Mouse (Mus musculus) embryonic facial prominence, embryonic 15.5 days (tissue): ENCODE measurements around the gene Iqschfp. TPM values are rescaled to one million over a fixed set of nuclear protein-coding genes. Genes with fewer than 3 reads are reported as not detected.

ENCODE experiments used
- ATAC-seq: fragments of 200-750 bp; cut with Nextera tagmentation; 2 replicates; pipeline ENCODE4 v1.8.0; 2017; ENCODE audit warnings: low read depth, moderate TSS enrichment; ENCODE audit not compliant: insufficient number of reproducible peaks, low FRiP score, low TSS enrichment
- H3K27ac ChIP-seq: fragments of 300-500 bp; sonication (generic); replicated peaks from 2 replicates; pipeline ENCODE4 v1.5.1; 2015; ENCODE audit warnings: mild to moderate bottlenecking, inconsistent platforms
- H3K27me3 ChIP-seq: fragments of 300-500 bp; sonication (generic); 2 replicates; pipeline ENCODE4 v1.6.1; 2015; ENCODE audit warnings: inconsistent platforms
- H3K36me3 ChIP-seq: fragments of 300-500 bp; sonication (generic); 2 replicates; pipeline ENCODE4 v1.6.1; 2015; ENCODE audit warnings: mild to moderate bottlenecking, inconsistent platforms
- H3K4me1 ChIP-seq: fragments of 300-500 bp; sonication (generic); 2 replicates; pipeline ENCODE4 v1.6.1; 2015; ENCODE audit warnings: inconsistent platforms
- H3K4me2 ChIP-seq: fragments of 300-500 bp; sonication (generic); replicated peaks from 2 replicates; pipeline ENCODE4 v1.6.1; 2015; ENCODE audit warnings: mild to moderate bottlenecking, inconsistent platforms
- H3K4me3 ChIP-seq: fragments of 300-500 bp; sonication (generic); replicated peaks from 2 replicates; pipeline ENCODE4 v1.5.1; 2015; ENCODE audit warnings: mild to moderate bottlenecking, inconsistent platforms
- H3K9ac ChIP-seq: fragments of 300-500 bp; sonication (generic); 2 replicates; pipeline ENCODE4 v1.6.1; 2015; ENCODE audit warnings: inconsistent platforms
- H3K9me3 ChIP-seq: fragments of 300-500 bp; sonication (generic); replicated peaks from 2 replicates; pipeline ENCODE4 v1.6.1; 2016; ENCODE audit warnings: inconsistent platforms
- WGBS: fragments of 180-500 bp; shearing (Covaris S2); methylation state at CpG from one replicate; pipeline ENCODE4 v1.1.7; 2015; 5-methylcytosine and 5-hydroxymethylcytosine counted together
- polyA plus RNA-seq: library from polyadenylated mRNA; unstranded; fragments of >200 nt; fragmentation: Nextera tagmentation; extraction: Ambion mirVana; gene quantifications from 2 replicates; pipeline ENCODE4 v1.2.1, GENCODE M21; 2015

The Iqschfp gene
- polyA plus RNA-seq, 1 experiment from 2014 or later: 0.08 TPM

DNA sequence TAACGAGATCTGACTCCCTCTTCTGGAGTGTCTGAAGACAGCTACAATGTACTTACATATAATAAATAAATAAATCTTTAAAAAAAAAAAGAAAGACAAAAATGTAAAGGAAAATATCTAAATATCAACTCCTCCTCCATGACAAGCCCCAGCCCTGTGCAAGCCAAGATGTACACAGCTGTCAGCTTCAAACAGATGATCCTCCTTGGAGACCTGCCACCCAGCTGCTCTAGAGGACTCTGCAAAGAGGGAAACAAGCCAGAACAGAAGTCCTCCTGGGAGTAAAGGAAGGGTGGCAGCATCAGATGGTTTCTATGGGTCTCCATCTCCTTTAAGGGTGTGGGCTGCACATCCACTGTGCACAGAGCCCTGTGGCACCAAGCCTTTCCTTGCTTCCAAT is 480.9 kb downstream of the Iqschfp start:
- Histone ChIP-seq H3K9ac (no peak overlapping the region), H3K27ac (no peak overlapping the region), H3K27me3 (no peaks in the 10 kb centered on the region), H3K9me3 (no peaks in the 10 kb centered on the region), H3K4me2 (no peak overlapping the region), H3K4me1 (no peaks in the 10 kb centered on the region), H3K4me3 (no peak overlapping the region), H3K36me3 (no peaks in the 10 kb centered on the region)
- no peak for ATAC-seq
- 60% methylated on average over 1 of the region's 1 CpGs for WGBS

DNA sequence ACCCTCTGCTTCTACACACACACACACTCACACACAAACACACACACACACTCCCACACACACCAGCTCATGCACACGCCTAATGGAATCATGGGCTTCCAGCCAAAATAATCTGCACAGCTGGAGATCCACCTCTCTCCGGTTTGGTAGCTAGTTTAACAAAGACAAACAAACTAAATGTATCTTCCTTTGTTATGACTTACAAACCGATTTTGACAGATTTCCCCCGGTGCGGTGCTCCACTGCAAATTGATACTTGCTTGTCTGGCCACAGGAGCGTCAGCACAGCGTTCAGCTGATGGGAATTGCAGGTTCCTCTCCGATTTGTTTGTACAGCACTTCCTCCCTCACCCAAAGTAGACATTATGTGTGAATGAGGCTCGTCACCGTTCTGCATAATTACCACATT is 483.1 kb downstream of the Iqschfp start:
- ATAC-seq: no peak
- Histone ChIP-seq H3K9me3 (no peaks in the 10 kb centered on the region), H3K27me3 (no peaks in the 10 kb centered on the region), H3K36me3 (no peaks in the 10 kb centered on the region), H3K4me1 (no peaks in the 10 kb centered on the region), H3K9ac (no peak overlapping the region), H3K4me3 (no peak overlapping the region), H3K4me2 (no peak overlapping the region), H3K27ac (no peak overlapping the region)
- 38% methylated on average over 10 of the region's 10 CpGs for WGBS

DNA sequence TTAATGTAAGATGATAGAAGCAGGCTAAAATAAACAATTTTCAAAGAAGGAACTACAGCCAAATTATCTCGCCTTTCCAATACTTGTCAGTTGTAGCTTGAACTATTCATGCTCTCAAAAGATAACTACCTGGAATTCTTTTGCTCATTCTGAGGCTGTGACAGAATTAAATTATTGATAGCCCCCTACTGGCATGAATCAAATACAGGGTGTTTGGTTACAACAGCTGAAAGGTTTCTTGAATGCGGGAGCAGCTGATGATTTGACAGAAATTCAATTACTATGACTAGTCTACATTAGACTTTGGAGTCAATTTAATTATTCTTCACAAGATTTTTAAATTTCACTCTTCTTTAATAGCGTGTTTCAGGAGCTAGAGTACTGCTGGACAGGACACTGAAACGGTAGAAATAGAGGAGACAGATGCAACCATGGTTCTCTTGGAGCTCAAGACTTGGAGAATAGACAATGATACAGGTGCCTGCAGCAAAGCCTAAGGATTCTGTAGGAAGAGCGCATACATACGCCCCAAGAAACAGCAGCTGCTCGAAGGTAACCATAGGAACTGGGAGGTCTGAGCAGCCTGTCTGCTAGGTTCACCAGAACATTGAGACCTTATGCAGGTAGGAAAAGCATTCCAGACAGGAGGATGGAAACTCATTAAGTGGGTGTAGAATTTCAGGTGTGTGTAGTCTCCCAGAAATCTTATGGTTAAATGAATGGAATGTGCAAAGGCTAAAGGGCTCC is 485.6 kb downstream of the Iqschfp start:
- H3K9me3 ChIP-seq: no peaks in the 10 kb centered on the region
- H3K36me3 ChIP-seq: no peaks in the 10 kb centered on the region
- no peaks in the 10 kb centered on the region for H3K27me3 ChIP-seq
- ATAC-seq: no peak
- H3K9ac ChIP-seq: no peak overlapping the region
- no peak overlapping the region for H3K4me3 ChIP-seq
- no peak overlapping the region for H3K27ac ChIP-seq
- WGBS: 57% methylated on average over 7 of the region's 7 CpGs
- H3K4me1 ChIP-seq: no peaks in the 10 kb centered on the region
- no peak overlapping the region for H3K4me2 ChIP-seq

DNA sequence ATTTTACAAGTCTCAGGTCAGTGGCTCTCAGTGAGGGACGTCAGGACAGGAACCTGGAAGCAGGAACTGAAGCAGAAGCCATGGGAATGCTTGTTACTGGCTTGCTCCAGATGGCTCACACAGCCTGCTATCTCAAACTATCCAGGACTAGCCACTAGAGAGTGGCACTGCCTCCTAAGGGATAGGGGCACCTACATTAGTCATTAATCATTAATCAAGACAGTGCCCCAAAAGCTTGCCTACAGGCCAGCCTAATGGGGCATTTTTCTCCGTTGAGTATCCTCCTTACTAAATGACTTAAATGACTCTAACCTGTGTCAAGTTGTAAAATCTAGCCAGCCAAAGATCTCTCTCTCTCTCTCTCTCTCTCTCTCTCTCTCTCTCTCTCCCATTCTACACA is 486.8 kb downstream of the Iqschfp start:
- no peak overlapping the region for H3K27ac ChIP-seq
- no peaks in the 10 kb centered on the region for H3K36me3 ChIP-seq
- WGBS: 52% methylated on average over 2 of the region's 2 CpGs
- H3K27me3 ChIP-seq: no peaks in the 10 kb centered on the region
- no peak overlapping the region for H3K9ac ChIP-seq
- no peaks in the 10 kb centered on the region for H3K9me3 ChIP-seq
- no peak overlapping the region for H3K4me2 ChIP-seq
- ATAC-seq: no peak
- H3K4me1 ChIP-seq: no peaks in the 10 kb centered on the region
- H3K4me3 ChIP-seq: no peak overlapping the region

- H3K27me3 ChIP-seq: no peaks in the 10 kb centered on the region
- no peaks in the 10 kb centered on the region for H3K9me3 ChIP-seq
- no peak overlapping the region for H3K27ac ChIP-seq
- no peaks in the 10 kb centered on the region for H3K36me3 ChIP-seq
- 28% methylated on average over 7 of the region's 7 CpGs for WGBS
- H3K4me1 ChIP-seq: no peaks in the 10 kb centered on the region
- no peak overlapping the region for H3K9ac ChIP-seq
- ATAC-seq: no peak
- no peak overlapping the region for H3K4me3 ChIP-seq
- H3K4me2 ChIP-seq: no peak overlapping the region
These were observed 487.2 kb downstream of the Iqschfp start for GRCm38 (mm10) chr3:68379242-68379641.

DNA sequence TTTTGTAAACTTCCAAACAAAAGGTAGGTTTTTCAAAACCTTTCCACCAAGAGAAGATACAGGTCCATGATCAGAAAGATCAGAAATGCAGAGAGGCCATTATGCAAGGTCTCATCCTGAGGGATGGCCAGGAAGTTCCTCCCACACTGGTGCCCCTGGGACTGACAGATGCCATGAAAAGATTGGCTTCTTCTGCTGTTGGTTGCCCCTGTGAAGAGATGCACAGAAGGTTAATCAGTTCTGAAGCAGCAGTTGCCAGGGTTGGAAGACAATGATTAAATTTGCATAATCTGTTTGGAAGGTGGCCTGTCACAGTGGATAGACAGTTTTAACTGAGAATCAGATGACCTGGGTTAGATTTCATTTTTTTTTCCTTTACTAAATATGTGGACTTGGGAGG is 491.6 kb downstream of the Iqschfp start:
- no peaks in the 10 kb centered on the region for H3K4me1 ChIP-seq
- H3K4me3 ChIP-seq: no peak overlapping the region
- H3K27ac ChIP-seq: no peak overlapping the region
- no peaks in the 10 kb centered on the region for H3K36me3 ChIP-seq
- no peak for ATAC-seq
- no peak overlapping the region for H3K9ac ChIP-seq
- H3K4me2 ChIP-seq: no peak overlapping the region
- no peaks in the 10 kb centered on the region for H3K27me3 ChIP-seq
- no peaks in the 10 kb centered on the region for H3K9me3 ChIP-seq

- no peaks in the 10 kb centered on the region for H3K36me3 ChIP-seq
- H3K9ac ChIP-seq: no peak overlapping the region
- H3K4me1 ChIP-seq: no peaks in the 10 kb centered on the region
- no peak overlapping the region for H3K27ac ChIP-seq
- no peaks in the 10 kb centered on the region for H3K27me3 ChIP-seq
- no peak for ATAC-seq
- no peak overlapping the region for H3K4me3 ChIP-seq
- H3K9me3 ChIP-seq: no peaks in the 10 kb centered on the region
- no peak overlapping the region for H3K4me2 ChIP-seq
- WGBS: 41% methylated on average over 3 of the region's 3 CpGs
These were observed 493.5 kb downstream of the Iqschfp start for GRCm38 (mm10) chr3:68385544-68385943.

DNA sequence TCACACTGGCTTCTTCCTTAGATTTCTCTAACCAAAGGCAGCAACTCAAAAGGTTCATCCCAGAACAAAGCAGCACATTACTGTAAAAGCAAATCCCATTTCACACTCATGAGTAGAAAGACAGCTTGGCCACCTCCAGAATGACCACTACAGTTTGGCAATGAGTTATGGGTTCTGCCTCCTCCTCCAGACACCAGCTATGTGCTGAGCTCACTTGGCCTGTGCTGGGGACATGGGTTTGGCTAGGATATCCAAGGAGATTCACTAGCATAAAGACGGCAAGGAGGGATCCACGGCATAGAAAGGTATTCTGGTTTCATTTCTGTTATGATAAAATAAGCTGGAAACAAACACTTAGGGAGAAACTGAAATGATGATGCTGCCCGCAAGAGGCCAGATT is 496.0 kb downstream of the Iqschfp start:
- Histone ChIP-seq H3K9me3 (no peaks in the 10 kb centered on the region), H3K4me3 (no peak overlapping the region), H3K4me1 (no peaks in the 10 kb centered on the region), H3K27me3 (no peaks in the 10 kb centered on the region), H3K27ac (no peak overlapping the region), H3K4me2 (no peak overlapping the region), H3K9ac (no peak overlapping the region), H3K36me3 (no peaks in the 10 kb centered on the region)
- ATAC-seq: no peak
- 92% methylated on average over 3 of the region's 3 CpGs for WGBS

- H3K9me3 ChIP-seq: no peaks in the 10 kb centered on the region
- no peaks in the 10 kb centered on the region for H3K27me3 ChIP-seq
- H3K4me3 ChIP-seq: no peak overlapping the region
- H3K4me1 ChIP-seq: no peaks in the 10 kb centered on the region
- no peak for ATAC-seq
- 79% methylated on average over 2 of the region's 2 CpGs for WGBS
- no peaks in the 10 kb centered on the region for H3K36me3 ChIP-seq
- H3K4me2 ChIP-seq: no peak overlapping the region
- no peak overlapping the region for H3K27ac ChIP-seq
- no peak overlapping the region for H3K9ac ChIP-seq
These were observed 501.5 kb downstream of the Iqschfp start for GRCm38 (mm10) chr3:68393578-68393977.

- 68% methylated on average over 3 of the region's 3 CpGs for WGBS
- H3K36me3 ChIP-seq: no peaks in the 10 kb centered on the region
- no peak overlapping the region for H3K27ac ChIP-seq
- no peaks in the 10 kb centered on the region for H3K9me3 ChIP-seq
- H3K4me3 ChIP-seq: no peak overlapping the region
- no peak for ATAC-seq
- no peak overlapping the region for H3K4me2 ChIP-seq
- no peak overlapping the region for H3K9ac ChIP-seq
- H3K27me3 ChIP-seq: no peaks in the 10 kb centered on the region
- H3K4me1 ChIP-seq: no peaks in the 10 kb centered on the region
These were observed 506.7 kb downstream of the Iqschfp start for GRCm38 (mm10) chr3:68398691-68399090.

DNA sequence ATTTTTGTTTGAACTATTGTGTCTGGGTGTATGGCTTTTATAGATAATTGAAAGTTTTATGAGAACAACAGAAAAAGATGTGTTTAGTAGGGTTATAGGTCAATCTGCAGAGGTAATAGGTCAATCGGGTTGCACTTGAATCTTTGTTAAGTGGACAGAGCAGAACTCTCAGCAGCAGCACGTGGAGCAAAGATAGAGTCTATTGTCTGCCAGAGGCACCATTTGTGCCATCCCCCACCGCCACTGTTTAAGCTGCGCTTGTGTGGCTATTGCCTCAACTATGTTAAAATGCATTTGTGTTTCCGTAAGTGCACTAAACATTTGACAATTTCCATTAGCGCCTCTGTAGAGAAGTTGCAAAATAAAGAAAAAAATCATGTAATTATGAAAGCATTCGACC is 508.1 kb downstream of the Iqschfp start:
- 72% methylated on average over 7 of the region's 7 CpGs for WGBS
- Histone ChIP-seq H3K4me2 (no peak overlapping the region), H3K9ac (no peak overlapping the region)

GRCm38 (mm10) chr3:68403343-68403742 is 511.3 kb downstream of the Iqschfp start:
- no peak overlapping the region for H3K9ac ChIP-seq
- ATAC-seq: no peak
- H3K4me3 ChIP-seq: no peak overlapping the region
- no peaks in the 10 kb centered on the region for H3K36me3 ChIP-seq
- peaks cover 3% of the 10 kb centered on the region for H3K4me1 ChIP-seq
- no peaks in the 10 kb centered on the region for H3K9me3 ChIP-seq
- H3K4me2 ChIP-seq: no peak overlapping the region
- H3K27ac ChIP-seq: no peak overlapping the region
- 78% methylated on average over 4 of the region's 4 CpGs for WGBS
- H3K27me3 ChIP-seq: no peaks in the 10 kb centered on the region

More for the DNA sequence above, 508.1 kb downstream of the Iqschfp start:
- Histone ChIP-seq H3K27ac (no peak overlapping the region), H3K4me3 (no peak overlapping the region), H3K36me3 (no peaks in the 10 kb centered on the region), H3K9me3 (no peaks in the 10 kb centered on the region), H3K27me3 (no peaks in the 10 kb centered on the region), H3K4me1 (no peaks in the 10 kb centered on the region)
- ATAC-seq: no peak
